Mouse (Mus musculus) lung, postnatal 0 days (tissue): ENCODE measurements around the gene Stx8.
A peak's percentile ranks its signal among the peaks of the same experiment; 100 is the strongest.

Source experiments
- CTCF ChIP-seq: IDR thresholded peaks from 2 replicates; pipeline ENCODE4 v1.5.1; 2016; ENCODE audit warnings: antibody characterized with exemption, mild to moderate bottlenecking
- EP300 ChIP-seq: IDR thresholded peaks from 2 replicates; pipeline ENCODE4 v1.6.1; 2016; ENCODE audit warnings: antibody characterized with exemption, mild to moderate bottlenecking, control low read depth

DNA sequence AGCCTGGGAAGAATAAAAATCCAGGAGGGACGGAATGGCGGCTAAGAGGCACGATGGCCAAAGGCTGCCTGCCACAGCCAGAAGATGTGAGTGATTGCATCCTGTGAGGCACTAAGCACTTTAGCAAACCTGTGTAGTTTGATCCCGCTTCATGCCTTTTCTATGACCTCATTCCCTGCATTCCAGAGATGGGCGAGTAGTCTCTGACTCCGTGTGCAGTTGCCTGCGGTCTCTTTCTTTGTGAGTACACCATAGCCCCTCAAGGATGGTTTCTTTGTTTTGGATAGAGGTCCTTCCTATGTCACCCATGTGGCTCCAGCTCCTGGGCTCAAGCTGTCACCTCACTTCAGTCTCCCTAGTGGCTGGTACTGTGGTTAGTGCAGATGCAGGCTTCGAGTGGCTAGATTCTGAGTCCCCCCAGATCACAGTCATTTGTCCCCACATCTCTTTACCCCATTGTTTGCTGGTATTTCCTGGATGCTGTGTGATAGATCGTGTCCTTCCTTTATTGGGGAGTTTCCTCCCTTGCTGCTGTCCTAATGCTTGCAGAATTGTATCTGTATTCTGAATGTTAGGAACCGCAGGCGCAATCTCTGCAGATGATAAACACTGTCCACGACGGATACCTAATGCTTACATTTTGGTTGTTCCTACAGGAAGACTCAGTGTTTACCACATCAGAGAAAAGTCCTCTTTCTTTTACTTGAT lies 124.0 kb downstream of the Stx8 start:
- TF ChIP-seq CTCF = no peak
- TF ChIP-seq EP300 = peak; percentile 62
